Mouse (Mus musculus): ENCODE results near the gene Treh.

DNA sequence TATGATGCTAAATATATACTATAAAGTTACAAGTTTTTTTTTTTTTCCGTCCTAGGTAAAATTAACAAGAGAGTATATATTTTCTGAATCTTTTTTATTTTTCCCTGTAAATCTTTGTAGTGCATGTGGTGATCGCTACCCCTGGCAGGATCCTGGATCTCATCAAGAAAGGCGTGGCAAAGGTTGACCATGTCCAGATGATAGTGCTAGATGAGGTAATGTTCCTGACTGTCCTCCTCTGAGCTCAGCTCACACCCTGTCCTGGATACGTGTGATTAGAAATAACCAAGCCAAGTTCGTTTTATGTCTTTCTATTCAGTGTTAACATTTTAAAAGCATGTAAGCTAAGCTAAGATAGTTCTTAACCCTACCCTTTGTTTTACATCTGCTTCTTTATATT is 46.8 kb upstream of the Treh start:
- no peak for TF ChIP-seq CTCF (IDR thresholded peaks at IDR 0.05; ENCODE audit: insufficient read depth, low read depth, low read length)
- no peak for TF ChIP-seq POLR2A (IDR thresholded peaks at IDR 0.05; ENCODE audit: insufficient read depth, low read depth, low read length)
